Mouse (Mus musculus) limb, embryonic 10.5 days (tissue): ENCODE measurements at regions not wholly inside any gene's neighbourhood (a gene's known extent, or its start where the extent isn't known, plus 50 kb on each side); places are given as distances from the start of the nearest gene placed in this dataset.
"Not testable (repeated sequence)": the region's sequence is repeated elsewhere in the genome, so short reads cannot be mapped to it uniquely, and the experiment has no call there.

Experiments used
- DNase-seq: peaks from one replicate; pipeline ENCODE4 v3.0.0-alpha.2; 2017; ENCODE audit warnings: low spot score
- H3K27ac ChIP-seq: fragments of 300-500 bp; sonication (generic); 2 replicates; pipeline ENCODE4 v1.5.1; 2016; ENCODE audit warnings: mild to moderate bottlenecking
- H3K27me3 ChIP-seq: fragments of 300-500 bp; sonication (generic); 2 replicates; pipeline ENCODE4 v1.6.1; 2016; ENCODE audit warnings: low read depth, mild to moderate bottlenecking; ENCODE audit not compliant: poor library complexity, severe bottlenecking
- H3K36me3 ChIP-seq: fragments of 300-500 bp; sonication (generic); 2 replicates; pipeline ENCODE4 v1.6.1; 2016; ENCODE audit warnings: mild to moderate bottlenecking, moderate library complexity
- H3K4me1 ChIP-seq: fragments of 300-500 bp; sonication (generic); 2 replicates; pipeline ENCODE4 v1.6.1; 2016
- H3K4me3 ChIP-seq: fragments of 300-500 bp; sonication (generic); 2 replicates; pipeline ENCODE4 v1.5.1; 2016; ENCODE audit warnings: mild to moderate bottlenecking, moderate library complexity
- H3K9me3 ChIP-seq: fragments of 300-500 bp; sonication (generic); replicated peaks from 2 replicates; pipeline ENCODE4 v1.6.1; 2016; ENCODE audit warnings: mild to moderate bottlenecking
- WGBS: fragments of 180-500 bp; shearing (Covaris S2); methylation state at CpG from one replicate; pipeline ENCODE4 v1.1.7; 2016; 5-methylcytosine and 5-hydroxymethylcytosine counted together

DNA sequence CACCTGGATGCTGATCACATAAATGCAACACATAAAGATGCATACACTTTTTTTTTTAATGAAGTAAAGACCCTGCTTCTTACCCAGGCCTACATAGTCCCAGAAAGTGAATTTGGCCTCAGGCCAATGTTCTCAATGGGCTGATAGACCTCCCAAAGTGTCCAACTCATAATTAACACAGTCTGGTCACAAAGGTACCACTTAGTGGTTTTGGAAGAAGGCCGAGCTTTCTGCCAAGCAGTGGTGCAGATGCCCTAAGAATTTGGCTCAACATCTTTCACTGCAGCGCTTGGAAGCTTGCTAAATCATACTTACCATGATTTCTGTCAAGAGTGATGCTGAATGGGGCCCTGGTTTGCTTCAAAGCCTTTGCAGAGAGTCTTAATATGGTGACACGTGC, 706.4 kb upstream of the Rag2 start:
- WGBS = 86% methylated on average over 3 of the region's 3 CpGs
- no peak overlapping the region for H3K4me3 ChIP-seq
- no peak overlapping the region for H3K27ac ChIP-seq
- DNase-seq = no peak
- H3K9me3 ChIP-seq = no peaks in the 10 kb centered on the region
- H3K27me3 ChIP-seq = no peaks in the 10 kb centered on the region
- H3K4me1 ChIP-seq = no peaks in the 10 kb centered on the region
- H3K36me3 ChIP-seq = no peaks in the 10 kb centered on the region

DNA sequence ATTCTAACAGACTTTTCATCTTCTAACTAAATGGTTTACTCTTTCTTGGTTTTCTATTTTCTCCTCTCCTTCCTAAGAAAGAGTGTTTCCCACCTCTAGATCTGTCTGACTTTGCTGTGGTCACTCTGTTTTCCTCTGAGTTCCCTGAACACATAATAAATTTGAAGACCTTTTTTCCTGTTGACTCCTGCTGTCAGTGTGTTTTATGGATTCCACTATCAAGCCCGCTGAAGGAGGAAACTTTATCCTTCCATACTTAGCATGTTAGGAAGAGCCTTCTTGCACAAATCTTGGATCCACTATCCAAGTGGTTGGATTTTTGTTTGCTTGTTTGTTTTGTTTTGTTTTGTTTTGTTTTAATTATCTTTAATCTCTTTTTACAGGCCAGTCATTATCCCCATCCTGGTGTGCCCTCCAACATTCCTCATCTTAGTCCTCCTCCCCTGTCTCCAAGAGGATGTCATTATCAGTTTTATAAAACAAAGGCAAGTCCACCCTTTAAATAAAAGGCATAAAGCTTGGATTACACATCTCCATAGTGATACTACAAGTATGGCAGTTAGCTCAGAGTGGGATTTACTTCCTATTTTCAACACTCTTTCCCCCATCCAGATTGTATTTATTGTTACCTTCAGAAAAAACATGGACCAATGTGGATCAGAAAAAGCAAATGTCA, 704.8 kb upstream of the Rag2 start:
- DNase-seq = no peak
- no peaks in the 10 kb centered on the region for H3K9me3 ChIP-seq
- H3K4me3 ChIP-seq = no peak overlapping the region
- no peaks in the 10 kb centered on the region for H3K36me3 ChIP-seq
- H3K27ac ChIP-seq = no peak overlapping the region
- H3K4me1 ChIP-seq = no peaks in the 10 kb centered on the region
- 77% methylated on average over 1 of the region's 1 CpGs for WGBS
- no peaks in the 10 kb centered on the region for H3K27me3 ChIP-seq

DNA sequence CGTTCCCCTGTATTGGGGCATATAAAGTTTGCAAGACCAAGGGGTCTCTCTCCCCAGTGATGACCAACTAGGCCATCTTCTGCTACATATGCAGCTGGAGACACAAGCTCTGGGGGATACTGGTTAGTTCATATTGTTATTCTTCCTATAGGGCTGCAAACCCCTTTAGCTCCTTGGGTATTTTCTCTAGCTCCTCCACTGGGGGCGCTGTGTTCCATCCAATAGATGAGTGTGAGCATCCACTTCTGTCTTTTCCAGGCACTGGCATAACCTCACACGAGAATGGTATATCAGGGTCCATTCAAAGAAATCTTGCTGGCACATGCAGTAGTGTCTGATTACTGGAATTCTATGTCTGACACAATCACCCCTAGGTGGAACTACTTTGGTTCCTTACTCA, 675.9 kb upstream of the Rag2 start:
- WGBS = 52% methylated on average over 3 of the region's 3 CpGs
- H3K4me3 ChIP-seq, H3K36me3 ChIP-seq, H3K27me3 ChIP-seq, H3K9me3 ChIP-seq, H3K27ac ChIP-seq, H3K4me1 ChIP-seq: not testable (repeated sequence)
- peak; percentile 30 for DNase-seq

DNA sequence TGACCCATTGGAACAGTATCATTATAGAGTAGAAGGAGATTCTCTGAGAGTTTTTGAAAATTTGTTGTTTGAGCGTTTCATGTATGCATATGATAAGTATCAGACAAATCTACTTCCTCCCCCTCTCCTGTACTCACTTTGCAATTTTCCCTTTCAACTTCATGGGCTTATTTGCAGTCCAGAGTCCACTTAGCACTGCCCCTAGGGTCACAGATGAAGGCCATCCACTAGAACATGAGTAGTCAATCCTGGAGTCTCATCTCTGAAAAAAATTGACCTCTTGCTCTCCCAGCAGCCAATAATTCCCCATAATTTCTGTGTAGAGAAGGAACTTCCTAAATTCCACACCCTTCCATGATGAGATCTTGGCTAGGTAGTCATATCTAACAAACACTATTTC, 665.1 kb upstream of the Rag2 start:
- no peak overlapping the region for H3K27ac ChIP-seq
- H3K4me1 ChIP-seq = no peaks in the 10 kb centered on the region
- H3K36me3 ChIP-seq = no peaks in the 10 kb centered on the region
- no peak overlapping the region for H3K4me3 ChIP-seq
- WGBS = 84% methylated on average over 1 of the region's 1 CpGs
- no peaks in the 10 kb centered on the region for H3K9me3 ChIP-seq
- H3K27me3 ChIP-seq = no peaks in the 10 kb centered on the region
- DNase-seq = no peak

DNA sequence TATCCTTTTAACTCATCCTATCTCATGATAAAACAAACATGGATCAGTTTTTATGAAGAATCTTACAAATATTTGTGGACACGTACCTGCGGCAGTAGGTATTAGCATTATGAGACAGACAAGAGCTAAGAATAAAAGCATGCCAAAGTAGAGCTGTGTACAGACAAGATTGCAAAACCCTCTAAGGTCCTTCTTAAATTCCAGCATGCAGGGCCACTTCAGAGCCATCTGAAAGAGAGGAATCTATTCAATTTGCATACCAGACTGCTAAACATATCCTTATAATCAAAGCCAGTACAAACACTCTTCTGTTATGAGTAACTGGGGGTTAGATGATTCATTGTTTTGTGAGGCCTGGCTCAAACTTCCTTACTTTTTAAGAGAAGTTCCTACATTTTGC, 659.9 kb upstream of the Rag2 start:
- no peaks in the 10 kb centered on the region for H3K9me3 ChIP-seq
- WGBS = 89% methylated on average over 2 of the region's 2 CpGs
- H3K4me1 ChIP-seq = no peaks in the 10 kb centered on the region
- no peak overlapping the region for H3K4me3 ChIP-seq
- no peaks in the 10 kb centered on the region for H3K36me3 ChIP-seq
- DNase-seq = no peak
- no peaks in the 10 kb centered on the region for H3K27me3 ChIP-seq
- H3K27ac ChIP-seq = no peak overlapping the region

DNA sequence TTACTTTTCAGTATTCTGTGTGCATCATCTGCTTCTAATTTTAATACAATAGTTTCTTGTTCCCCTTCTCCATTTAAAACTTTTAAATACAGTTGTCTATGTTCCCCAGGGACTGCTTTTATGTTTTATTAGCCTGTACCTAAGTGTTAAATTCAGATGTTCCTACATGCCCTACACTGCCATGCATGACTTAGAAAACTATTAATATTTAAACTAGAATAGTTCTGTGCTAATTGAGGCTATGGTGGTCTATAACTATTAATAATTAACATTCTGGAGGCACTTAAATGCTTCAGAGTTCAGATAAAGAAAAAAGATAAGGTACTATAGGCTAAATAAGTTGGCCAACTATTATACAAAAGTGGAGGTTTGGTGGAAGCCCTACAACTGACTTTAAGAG, 647.3 kb upstream of the Rag2 start:
- Histone ChIP-seq H3K27me3 (no peaks in the 10 kb centered on the region), H3K9me3 (no peaks in the 10 kb centered on the region), H3K27ac (no peak overlapping the region), H3K4me1 (no peaks in the 10 kb centered on the region), H3K36me3 (no peaks in the 10 kb centered on the region), H3K4me3 (no peak overlapping the region)
- no peak for DNase-seq

DNA sequence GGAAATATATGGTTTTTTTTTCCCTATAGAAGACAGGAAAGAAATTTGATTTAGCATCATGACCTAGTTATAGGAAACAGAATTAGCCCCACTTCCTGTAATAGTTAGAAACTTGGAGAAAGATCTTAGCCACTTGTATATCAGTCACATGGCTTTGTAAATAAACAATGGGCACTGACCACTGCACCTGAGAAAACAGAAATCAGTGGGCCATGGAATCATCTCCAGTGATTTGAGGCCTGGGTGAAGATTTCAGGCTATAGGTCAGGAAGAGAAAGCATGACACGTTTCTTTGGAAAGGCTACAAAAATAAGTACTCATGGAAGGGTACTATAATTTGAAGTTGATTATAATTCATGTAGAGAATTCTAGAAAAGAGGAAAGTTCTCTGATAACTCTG, 642.2 kb upstream of the Rag2 start:
- 67% methylated on average over 1 of the region's 1 CpGs for WGBS
- Histone ChIP-seq H3K27me3 (no peaks in the 10 kb centered on the region), H3K9me3 (no peaks in the 10 kb centered on the region), H3K4me1 (no peaks in the 10 kb centered on the region), H3K4me3 (no peak overlapping the region), H3K27ac (no peak overlapping the region), H3K36me3 (no peaks in the 10 kb centered on the region)
- DNase-seq = no peak

DNA sequence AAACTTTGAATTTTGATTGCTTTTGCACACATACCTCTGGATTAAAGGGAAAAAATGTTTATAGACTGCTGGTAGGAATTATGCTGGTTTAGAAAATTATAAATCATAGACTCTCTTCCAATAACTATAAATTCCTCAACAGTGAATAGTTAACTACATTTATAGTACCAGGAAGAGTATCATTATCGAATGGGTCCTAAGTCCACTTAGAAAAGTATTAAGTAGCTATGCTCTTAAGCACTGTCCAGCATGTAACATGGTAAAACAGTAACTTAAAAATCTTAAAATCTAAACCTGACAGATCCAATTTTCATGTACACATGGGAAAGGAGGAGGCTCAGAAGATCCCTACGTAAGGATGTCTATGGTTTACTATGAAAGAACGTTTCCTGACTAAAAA, 609.2 kb upstream of the Rag2 start:
- Histone ChIP-seq H3K36me3 (no peaks in the 10 kb centered on the region), H3K4me3 (no peak overlapping the region), H3K27me3 (no peaks in the 10 kb centered on the region), H3K4me1 (no peaks in the 10 kb centered on the region), H3K27ac (no peak overlapping the region), H3K9me3 (no peaks in the 10 kb centered on the region)
- 95% methylated on average over 3 of the region's 3 CpGs for WGBS
- no peak for DNase-seq

DNA sequence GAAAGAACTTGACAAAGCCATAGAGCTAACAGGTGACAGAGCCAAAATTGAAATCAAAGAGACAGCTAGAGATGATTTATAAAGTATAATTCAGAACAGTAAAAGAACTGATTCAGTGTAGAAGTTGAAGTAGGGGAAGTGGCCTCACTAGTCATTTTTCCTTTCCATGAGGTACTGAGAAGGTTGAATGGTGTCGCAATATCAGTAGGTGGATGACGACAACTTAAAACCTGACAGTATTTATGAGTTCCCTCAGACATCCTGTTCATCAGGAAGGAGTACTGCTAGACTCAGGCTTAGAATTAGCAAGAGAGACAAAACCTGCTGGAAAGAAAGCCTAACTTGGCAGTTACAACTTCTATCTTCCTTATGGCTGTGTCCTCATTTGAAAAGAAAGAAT, 605.1 kb upstream of the Rag2 start:
- 92% methylated on average over 2 of the region's 2 CpGs for WGBS
- H3K9me3 ChIP-seq = no peaks in the 10 kb centered on the region
- H3K4me3 ChIP-seq = no peak overlapping the region
- no peak overlapping the region for H3K27ac ChIP-seq
- DNase-seq = no peak
- no peaks in the 10 kb centered on the region for H3K4me1 ChIP-seq
- H3K36me3 ChIP-seq = no peaks in the 10 kb centered on the region
- no peaks in the 10 kb centered on the region for H3K27me3 ChIP-seq

DNA sequence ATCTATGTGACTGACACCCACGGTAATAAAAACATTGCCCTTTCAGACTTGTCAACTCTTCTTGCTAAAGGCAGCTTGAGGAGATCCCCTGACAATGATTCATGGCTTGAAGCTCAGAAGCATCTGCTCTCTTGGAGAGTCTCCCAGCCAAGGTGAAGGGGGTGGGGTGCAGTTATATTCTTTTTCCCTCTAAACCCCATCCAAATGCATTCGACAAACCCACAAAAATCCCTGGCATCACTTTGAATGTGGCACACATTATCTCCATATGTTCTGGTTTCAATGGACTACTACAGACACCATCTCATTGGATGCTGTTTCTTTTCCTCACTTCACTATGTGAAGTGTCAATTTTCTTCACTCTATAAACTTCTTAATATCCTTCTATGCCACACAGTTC, 603.0 kb upstream of the Rag2 start:
- Histone ChIP-seq H3K27ac (no peak overlapping the region), H3K27me3 (no peaks in the 10 kb centered on the region), H3K4me1 (no peaks in the 10 kb centered on the region), H3K36me3 (no peaks in the 10 kb centered on the region), H3K4me3 (no peak overlapping the region), H3K9me3 (no peaks in the 10 kb centered on the region)
- 88% methylated on average over 2 of the region's 2 CpGs for WGBS
- no peak for DNase-seq

DNA sequence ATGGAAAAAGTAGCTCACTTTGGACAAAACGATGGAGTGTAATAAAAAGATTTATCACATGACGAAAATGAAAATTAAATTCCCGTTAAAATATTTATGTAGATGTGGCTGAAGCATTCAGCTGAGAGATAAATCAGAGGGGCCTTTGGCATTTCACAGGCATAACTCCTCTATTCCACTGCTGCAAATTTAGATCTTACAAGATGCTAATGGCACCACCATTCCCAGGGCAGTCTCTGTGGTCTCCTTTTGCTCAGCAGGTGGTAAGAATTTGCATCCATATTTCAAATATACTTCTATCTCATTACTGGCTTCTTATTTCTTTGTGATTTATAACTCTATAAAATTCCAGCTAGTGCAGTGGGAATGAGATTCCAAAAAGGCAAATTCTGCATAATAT, 581.5 kb upstream of the Rag2 start:
- Histone ChIP-seq H3K4me1 (no peaks in the 10 kb centered on the region), H3K27me3 (no peaks in the 10 kb centered on the region), H3K27ac (no peak overlapping the region), H3K9me3 (no peaks in the 10 kb centered on the region), H3K36me3 (no peaks in the 10 kb centered on the region), H3K4me3 (no peak overlapping the region)
- WGBS = 91% methylated on average over 3 of the region's 3 CpGs
- DNase-seq = no peak

DNA sequence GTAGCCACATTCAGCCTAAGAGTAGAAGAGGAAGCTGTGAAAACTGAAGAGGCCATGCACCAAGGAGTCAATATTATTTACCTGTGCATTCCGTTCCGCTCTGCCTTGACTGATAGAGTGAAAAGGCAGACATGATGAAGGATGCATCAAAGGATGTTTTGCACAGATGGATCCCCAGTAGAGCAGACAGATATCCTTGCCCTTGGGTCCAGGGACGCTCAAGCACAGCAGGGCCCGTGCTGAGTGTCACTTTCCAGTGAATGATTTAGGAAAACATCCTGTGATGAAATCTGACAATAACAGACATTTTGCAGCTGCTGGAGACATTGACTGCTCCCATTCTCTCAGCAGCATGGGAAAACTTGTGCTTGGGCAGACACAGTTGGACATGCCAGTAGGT, 561.6 kb upstream of the Rag2 start:
- Histone ChIP-seq H3K36me3 (no peaks in the 10 kb centered on the region), H3K27ac (no peak overlapping the region), H3K4me1 (no peaks in the 10 kb centered on the region), H3K9me3 (no peaks in the 10 kb centered on the region), H3K27me3 (no peaks in the 10 kb centered on the region), H3K4me3 (no peak overlapping the region)
- no peak for DNase-seq
- 89% methylated on average over 4 of the region's 4 CpGs for WGBS

DNA sequence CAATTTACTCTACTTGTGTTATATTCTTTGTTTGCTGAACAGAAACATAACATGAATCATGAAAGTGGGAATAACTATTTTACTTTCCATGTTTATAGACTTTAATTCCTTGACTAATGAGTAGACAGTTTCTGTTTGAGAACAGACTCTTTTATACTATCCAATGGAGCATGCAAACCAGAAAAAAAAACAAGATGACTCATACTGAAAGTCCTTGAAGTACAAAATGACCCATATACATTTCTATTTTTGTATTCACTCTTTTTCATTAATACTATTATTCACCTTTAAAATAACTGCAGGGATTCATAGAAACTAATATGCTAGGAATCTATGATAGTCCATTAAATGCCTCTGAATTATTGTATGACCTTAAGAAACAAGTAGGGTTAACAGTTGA, 549.5 kb upstream of the Rag2 start:
- no peaks in the 10 kb centered on the region for H3K36me3 ChIP-seq
- H3K4me3 ChIP-seq = no peak overlapping the region
- no peak overlapping the region for H3K27ac ChIP-seq
- no peaks in the 10 kb centered on the region for H3K9me3 ChIP-seq
- no peak for DNase-seq
- no peaks in the 10 kb centered on the region for H3K4me1 ChIP-seq
- no peaks in the 10 kb centered on the region for H3K27me3 ChIP-seq

DNA sequence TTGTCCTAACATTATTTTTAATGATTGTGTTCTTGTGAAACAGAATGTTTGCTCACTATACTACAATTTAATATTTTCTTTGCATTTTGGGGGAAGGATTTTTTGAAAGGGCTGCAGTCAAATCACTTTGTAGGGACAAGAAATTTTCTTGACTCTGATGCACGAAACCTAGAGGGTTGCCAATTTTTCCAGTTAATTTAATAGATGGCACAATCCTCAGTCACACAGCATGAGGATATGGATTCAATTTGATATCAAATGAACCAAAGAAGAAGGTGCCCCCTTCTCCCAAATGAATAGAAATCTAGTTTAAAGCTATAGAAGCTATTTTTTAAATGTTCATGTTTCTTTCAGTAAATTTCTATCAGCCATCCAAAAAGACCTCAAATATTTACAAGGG, 544.3 kb upstream of the Rag2 start:
- Histone ChIP-seq H3K27ac (no peak overlapping the region), H3K27me3 (no peaks in the 10 kb centered on the region), H3K9me3 (no peaks in the 10 kb centered on the region), H3K4me3 (no peak overlapping the region), H3K4me1 (no peaks in the 10 kb centered on the region), H3K36me3 (no peaks in the 10 kb centered on the region)
- 80% methylated on average over 1 of the region's 1 CpGs for WGBS
- DNase-seq = no peak
